Mouse (Mus musculus) bone marrow macrophage, adult 2 months (primary cell): ENCODE measurements around the gene Unc45a. TPM values are rescaled to one million over a fixed set of nuclear protein-coding genes. Genes with fewer than 3 reads are reported as not detected.

Experiments used
- H3K27ac ChIP-seq: 2 replicates; pipeline ENCODE4 v1.5.1; 2012; ENCODE audit warnings: low read depth, low read length; ENCODE audit not compliant: insufficient read depth
- H3K4me1 ChIP-seq: 2 replicates; pipeline ENCODE4 v1.6.1; 2012; ENCODE audit warnings: low read length; ENCODE audit not compliant: control insufficient read depth, insufficient read depth
- H3K4me3 ChIP-seq: 2 replicates; pipeline ENCODE4 v1.5.1; 2012; ENCODE audit warnings: mild to moderate bottlenecking, low read length, moderate library complexity; ENCODE audit not compliant: insufficient read depth
- CTCF ChIP-seq: IDR thresholded peaks from 2 replicates; pipeline ENCODE4 v1.5.1; 2012; ENCODE audit warnings: low read depth, mild to moderate bottlenecking, low read length, moderate library complexity
- POLR2A ChIP-seq: IDR thresholded peaks from 2 replicates; pipeline ENCODE4 v1.6.1; 2012; ENCODE audit warnings: mild to moderate bottlenecking, low read depth, low read length, borderline replicate concordance
- polyA plus RNA-seq: library from polyadenylated mRNA; stranded (reverse); fragments of >200 nt; gene quantifications from 2 replicates; pipeline ENCODE4 v1.2.4, GENCODE M21; 2012; ENCODE audit not compliant: missing spikeins, insufficient read depth, insufficient read length

The Unc45a gene
- polyA plus RNA-seq, 1 experiment: 17.6 TPM

- Histone ChIP-seq H3K27ac (no peak overlapping the region), H3K4me3 (no peak overlapping the region), H3K4me1 (no peaks in the 10 kb centered on the region)
- no peak for TF ChIP-seq POLR2A
- TF ChIP-seq CTCF: no peak
Observed at GRCm38 (mm10) chr7:80287736-80288135, 53.1 kb downstream of the Unc45a start.

- Histone ChIP-seq H3K27ac (no peak overlapping the region), H3K4me3 (no peak overlapping the region), H3K4me1 (no peaks in the 10 kb centered on the region)
- TF ChIP-seq CTCF (no peak), POLR2A (no peak)
Observed at GRCm38 (mm10) chr7:80285725-80286124, 55.1 kb downstream of the Unc45a start.

GRCm38 (mm10) chr7:80284391-80284790, 56.4 kb downstream of the Unc45a start:
- TF ChIP-seq CTCF (no peak), POLR2A (no peak)
- H3K4me3 ChIP-seq: no peak overlapping the region
- no peaks in the 10 kb centered on the region for H3K4me1 ChIP-seq
- H3K27ac ChIP-seq: no peak overlapping the region

GRCm38 (mm10) chr7:80283226-80283918, 57.4 kb downstream of the Unc45a start:
- no peak overlapping the region for H3K4me3 ChIP-seq
- H3K27ac ChIP-seq: no peak overlapping the region
- TF ChIP-seq POLR2A: no peak
- TF ChIP-seq CTCF: no peak
- H3K4me1 ChIP-seq: no peaks in the 10 kb centered on the region

- no peak for TF ChIP-seq CTCF
- TF ChIP-seq POLR2A: no peak
Observed at GRCm38 (mm10) chr7:80281646-80282045, 59.2 kb downstream of the Unc45a start.

GRCm38 (mm10) chr7:80280998-80281397, 59.8 kb downstream of the Unc45a start:
- no peak for TF ChIP-seq POLR2A
- TF ChIP-seq CTCF: no peak
- Histone ChIP-seq H3K4me3 (no peak overlapping the region), H3K27ac (no peak overlapping the region), H3K4me1 (no peaks in the 10 kb centered on the region)

More at GRCm38 (mm10) chr7:80281646-80282045, 59.2 kb downstream of the Unc45a start:
- Histone ChIP-seq H3K27ac (no peak overlapping the region), H3K4me1 (no peaks in the 10 kb centered on the region), H3K4me3 (no peak overlapping the region)

GRCm38 (mm10) chr7:80280032-80280431, 60.8 kb downstream of the Unc45a start:
- Histone ChIP-seq H3K4me3 (no peak overlapping the region), H3K4me1 (no peaks in the 10 kb centered on the region), H3K27ac (no peak overlapping the region)
- no peak for TF ChIP-seq CTCF
- TF ChIP-seq POLR2A: no peak

- H3K4me3 ChIP-seq: no peak overlapping the region
- no peak overlapping the region for H3K27ac ChIP-seq
- H3K4me1 ChIP-seq: peaks cover 4% of the 10 kb centered on the region
- TF ChIP-seq POLR2A: no peak
- no peak for TF ChIP-seq CTCF
Observed at GRCm38 (mm10) chr7:80276374-80276773, 64.4 kb downstream of the Unc45a start.

Other genes with a start within 250 kb of the Unc45a start
- gene Idh2, start 225.6 kb downstream of the Unc45a start, polyA plus RNA-seq: 48.6 and 55.9 TPM in 2 replicates
- gene Sema4b, start 154.2 kb downstream of the Unc45a start, polyA plus RNA-seq: 11.1 and 13.5 TPM in 2 replicates
- gene Cib1, start 108.2 kb downstream of the Unc45a start, polyA plus RNA-seq: 69.3 and 76.2 TPM in 2 replicates
- 3.1 and 3.5 TPM in 2 replicates for gene Gdpgp1, start 108.1 kb downstream of the Unc45a start, polyA plus RNA-seq
- gene Ttll13, start 94.6 kb downstream of the Unc45a start, polyA plus RNA-seq: not detected in 2 replicates
- 23.2 and 24.0 TPM in 2 replicates for gene Ngrn, start 79.8 kb downstream of the Unc45a start, polyA plus RNA-seq
- 12.9 and 13.5 TPM in 2 replicates for gene Vps33b, start 71.4 kb downstream of the Unc45a start, polyA plus RNA-seq
- 66.9 and 68.7 TPM in 2 replicates for gene Prc1, start 46.6 kb downstream of the Unc45a start, polyA plus RNA-seq
- 5.5 and 6.8 TPM in 2 replicates for gene Rccd1, start 16.6 kb downstream of the Unc45a start, polyA plus RNA-seq
- 6.2 and 7.5 TPM in 2 replicates for gene Hddc3, start 2.1 kb upstream of the Unc45a start, polyA plus RNA-seq
- gene Man2a2, start 30.4 kb upstream of the Unc45a start, polyA plus RNA-seq: 75.2 and 75.7 TPM in 2 replicates
- 238 TPM in 2 replicates for gene Fes, start 46.9 kb upstream of the Unc45a start, polyA plus RNA-seq
- 70.6 and 73.7 TPM in 2 replicates for gene Furin, start 64.4 kb upstream of the Unc45a start, polyA plus RNA-seq
- 10.2 and 13.6 TPM in 2 replicates for gene Blm, start 194.1 kb upstream of the Unc45a start, polyA plus RNA-seq